Mouse (Mus musculus) neural tube, embryonic 14.5 days (tissue): ENCODE measurements at regions not wholly inside any gene's neighbourhood (a gene's known extent, or its start where the extent isn't known, plus 50 kb on each side); places are given as distances from the start of the nearest gene placed in this dataset.

ENCODE experiments used
- ATAC-seq: fragments of 200-750 bp; cut with Nextera tagmentation; 2 replicates; pipeline ENCODE4 v1.8.0; 2017; ENCODE audit warnings: low read depth, mild to moderate bottlenecking, moderate TSS enrichment, moderate library complexity
- H3K27ac ChIP-seq: fragments of 300-500 bp; sonication (generic); 2 replicates; pipeline ENCODE4 v1.5.1; 2014; ENCODE audit warnings: low read depth, mild to moderate bottlenecking, control low read depth, low read length, moderate library complexity, mixed read lengths
- H3K27me3 ChIP-seq: fragments of 300-500 bp; sonication (generic); 2 replicates; pipeline ENCODE4 v1.6.1; 2014; ENCODE audit warnings: low read length; ENCODE audit not compliant: control insufficient read depth, insufficient read depth
- H3K36me3 ChIP-seq: fragments of 300-500 bp; sonication (generic); 2 replicates; pipeline ENCODE4 v1.6.1; 2014; ENCODE audit warnings: low read length, mixed read lengths; ENCODE audit not compliant: control insufficient read depth, insufficient read depth
- H3K4me1 ChIP-seq: fragments of 300-500 bp; sonication (generic); 2 replicates; pipeline ENCODE4 v1.6.1; 2014; ENCODE audit warnings: low read length; ENCODE audit not compliant: control insufficient read depth, insufficient read depth
- H3K4me2 ChIP-seq: fragments of 300-500 bp; sonication (generic); 2 replicates; pipeline ENCODE4 v1.6.1; 2014; ENCODE audit warnings: mild to moderate bottlenecking, low read depth, low read length, control low read depth
- H3K4me3 ChIP-seq: fragments of 300-500 bp; sonication (generic); 2 replicates; pipeline ENCODE4 v1.5.1; 2014; ENCODE audit warnings: low read depth, low read length, control low read depth, mixed read lengths
- H3K9ac ChIP-seq: fragments of 300-500 bp; sonication (generic); replicated peaks from 2 replicates; pipeline ENCODE4 v1.6.1; 2014; ENCODE audit warnings: low read depth, mild to moderate bottlenecking, control low read depth, low read length, mixed read lengths
- H3K9me3 ChIP-seq: fragments of 300-500 bp; sonication (generic); 2 replicates; pipeline ENCODE4 v1.6.1; 2016; ENCODE audit warnings: low read length; ENCODE audit not compliant: control insufficient read depth
- WGBS: fragments of 180-500 bp; shearing (Covaris S2); extraction: QIAGEN DNeasy Blood & Tissue Kit; methylation state at CpG from one replicate; pipeline ENCODE4 v1.1.7; 2014; 5-methylcytosine and 5-hydroxymethylcytosine counted together

DNA sequence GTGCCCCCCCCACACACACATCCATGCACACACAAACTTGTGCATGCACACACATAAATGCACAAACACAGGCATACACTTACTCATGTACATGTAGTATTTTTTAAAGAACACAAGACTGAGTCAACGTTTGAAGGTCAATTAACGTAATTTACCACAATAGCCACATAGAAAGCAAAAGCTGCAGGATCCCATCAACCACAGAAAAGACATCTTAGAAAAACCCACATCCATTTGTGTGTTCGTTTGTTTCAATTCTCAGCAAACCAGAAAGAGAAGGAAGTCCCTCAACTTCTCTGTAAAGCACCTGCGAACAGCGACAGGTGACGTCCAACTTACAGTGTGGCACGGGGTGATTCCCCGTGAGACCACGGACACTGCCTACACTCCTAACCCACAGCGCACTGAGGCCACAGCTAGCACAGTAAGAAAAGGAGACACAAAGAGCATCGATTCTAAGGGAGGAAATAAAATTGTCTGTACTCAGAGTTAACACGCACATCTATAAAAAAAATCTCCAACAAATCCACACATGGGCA is 53.8 kb downstream of the Dio3 start:
- no peak overlapping the region for H3K4me3 ChIP-seq
- H3K27me3 ChIP-seq: no peaks in the 10 kb centered on the region
- H3K9me3 ChIP-seq: peaks cover 2% of the 10 kb centered on the region; the same call in 1 of the 2 replicates
- no peak overlapping the region for H3K4me2 ChIP-seq
- no peak overlapping the region for H3K9ac ChIP-seq
- no peaks in the 10 kb centered on the region for H3K36me3 ChIP-seq
- no peak overlapping the region for H3K27ac ChIP-seq
- 92% methylated on average over 12 of the region's 12 CpGs for WGBS
- H3K4me1 ChIP-seq: no peaks in the 10 kb centered on the region
- no peak for ATAC-seq

- Histone ChIP-seq H3K27me3 (no peaks in the 10 kb centered on the region), H3K4me1 (no peaks in the 10 kb centered on the region), H3K27ac (no peak overlapping the region), H3K4me2 (no peak overlapping the region), H3K9me3 (peaks cover 2% of the 10 kb centered on the region; the same call in 1 of the 2 replicates), H3K4me3 (no peak overlapping the region), H3K9ac (no peak overlapping the region), H3K36me3 (no peaks in the 10 kb centered on the region)
- no peak for ATAC-seq
- WGBS: 71% methylated on average over 2 of the region's 2 CpGs
Observed at GRCm38 (mm10) chr12:110334609-110335008, 55.7 kb downstream of the Dio3 start.

DNA sequence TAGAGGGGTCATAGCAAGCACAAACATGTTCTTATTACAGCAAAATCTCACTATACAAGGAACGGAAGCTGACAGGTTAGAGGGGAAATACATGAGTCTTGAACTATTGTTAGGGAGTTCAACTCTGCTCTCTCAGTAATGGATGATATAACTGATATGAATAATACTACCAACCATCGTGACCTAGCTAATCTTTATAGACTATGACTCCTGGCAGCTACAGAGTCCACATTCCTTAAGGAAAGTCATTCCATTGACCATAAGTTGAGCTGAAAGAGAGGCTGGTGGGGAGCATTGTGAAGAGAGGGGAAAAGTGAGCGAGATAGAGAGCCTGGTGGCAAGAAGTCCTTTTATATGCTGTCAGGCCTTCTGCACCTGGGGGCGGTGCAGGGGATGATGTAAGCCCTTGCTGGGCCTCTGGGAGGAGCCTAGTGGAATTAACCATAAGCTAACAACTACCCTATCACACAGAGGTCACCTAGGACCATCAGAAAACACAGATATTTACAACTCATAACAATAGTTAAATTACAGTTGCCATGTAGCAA is 65.5 kb downstream of the Dio3 start:
- Histone ChIP-seq H3K9ac (no peak overlapping the region), H3K4me2 (no peak overlapping the region), H3K9me3 (no peaks in the 10 kb centered on the region), H3K4me1 (no peaks in the 10 kb centered on the region), H3K27me3 (no peaks in the 10 kb centered on the region), H3K4me3 (no peak overlapping the region), H3K36me3 (no peaks in the 10 kb centered on the region), H3K27ac (no peak overlapping the region)
- 86% methylated on average over 4 of the region's 4 CpGs for WGBS
- ATAC-seq: no peak

GRCm38 (mm10) chr12:110349621-110350020 is 70.8 kb downstream of the Dio3 start:
- H3K4me2 ChIP-seq: no peak overlapping the region
- no peaks in the 10 kb centered on the region for H3K9me3 ChIP-seq
- no peak for ATAC-seq
- no peaks in the 10 kb centered on the region for H3K4me1 ChIP-seq
- no peak overlapping the region for H3K9ac ChIP-seq
- H3K36me3 ChIP-seq: no peaks in the 10 kb centered on the region
- H3K27ac ChIP-seq: no peak overlapping the region
- WGBS: 80% methylated on average over 1 of the region's 1 CpGs
- H3K4me3 ChIP-seq: no peak overlapping the region
- H3K27me3 ChIP-seq: no peaks in the 10 kb centered on the region

- ATAC-seq: no peak
- H3K4me1 ChIP-seq: no peaks in the 10 kb centered on the region
- no peaks in the 10 kb centered on the region for H3K9me3 ChIP-seq
- H3K4me2 ChIP-seq: no peak overlapping the region
- H3K9ac ChIP-seq: no peak overlapping the region
- no peaks in the 10 kb centered on the region for H3K36me3 ChIP-seq
- no peak overlapping the region for H3K4me3 ChIP-seq
- H3K27me3 ChIP-seq: no peaks in the 10 kb centered on the region
- WGBS: 78% methylated on average over 6 of the region's 6 CpGs
- no peak overlapping the region for H3K27ac ChIP-seq
Observed at GRCm38 (mm10) chr12:110355851-110356250, 77.0 kb downstream of the Dio3 start.

DNA sequence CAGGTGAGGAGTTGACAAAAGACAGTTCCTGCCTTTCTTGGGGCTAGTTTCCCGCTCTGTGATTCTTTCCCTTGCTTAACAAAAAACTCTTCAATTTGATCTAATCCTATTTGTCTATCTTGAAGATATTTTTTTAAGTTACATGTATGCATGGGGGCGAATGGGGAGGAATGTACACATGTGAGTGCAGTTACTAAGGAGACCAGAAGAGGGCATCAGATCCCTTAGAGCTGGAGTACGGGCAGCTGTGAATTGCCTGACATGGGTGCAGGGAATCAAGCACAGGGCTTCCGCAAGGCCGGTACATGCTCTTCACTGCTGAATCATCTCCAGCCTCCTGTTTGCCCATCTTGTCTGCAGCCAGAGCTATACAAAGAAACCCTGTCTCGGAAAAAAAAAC is 79.8 kb upstream of the Ppp2r5c start:
- Histone ChIP-seq H3K4me2 (no peak overlapping the region), H3K4me1 (no peaks in the 10 kb centered on the region), H3K4me3 (no peak overlapping the region), H3K27ac (no peak overlapping the region), H3K9me3 (no peaks in the 10 kb centered on the region), H3K27me3 (no peaks in the 10 kb centered on the region), H3K36me3 (no peaks in the 10 kb centered on the region), H3K9ac (no peak overlapping the region)
- 94% methylated on average over 6 of the region's 6 CpGs for WGBS
- ATAC-seq: no peak

DNA sequence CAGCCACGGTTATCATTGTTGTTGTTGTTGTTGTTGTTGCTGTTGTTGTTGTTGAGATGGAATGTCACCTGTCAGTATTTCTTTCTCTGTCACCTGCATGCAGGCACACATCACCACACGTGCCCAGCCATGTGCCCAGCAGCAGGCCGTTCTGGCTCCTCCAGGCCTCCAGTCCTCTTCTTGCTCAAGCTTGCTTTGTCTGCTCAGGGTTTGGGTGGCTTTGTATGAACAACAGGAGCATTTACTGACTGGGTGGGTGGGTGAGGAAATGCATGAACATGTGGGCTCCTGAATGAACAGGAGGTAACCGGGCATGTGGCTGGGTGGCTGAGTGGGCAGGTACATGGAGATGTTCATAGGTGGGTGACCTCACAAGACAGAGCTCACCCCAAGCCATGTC is 79.1 kb upstream of the Ppp2r5c start:
- H3K9ac ChIP-seq: no peak overlapping the region
- no peaks in the 10 kb centered on the region for H3K36me3 ChIP-seq
- no peak overlapping the region for H3K27ac ChIP-seq
- no peak overlapping the region for H3K4me3 ChIP-seq
- no peak overlapping the region for H3K4me2 ChIP-seq
- no peaks in the 10 kb centered on the region for H3K27me3 ChIP-seq
- H3K4me1 ChIP-seq: 0 out of 2 replicates have a peak, but pooled peaks cover 2% of the 10 kb centered on the region
- H3K9me3 ChIP-seq: no peaks in the 10 kb centered on the region
- 95% methylated on average over 4 of the region's 4 CpGs for WGBS
- ATAC-seq: no peak

DNA sequence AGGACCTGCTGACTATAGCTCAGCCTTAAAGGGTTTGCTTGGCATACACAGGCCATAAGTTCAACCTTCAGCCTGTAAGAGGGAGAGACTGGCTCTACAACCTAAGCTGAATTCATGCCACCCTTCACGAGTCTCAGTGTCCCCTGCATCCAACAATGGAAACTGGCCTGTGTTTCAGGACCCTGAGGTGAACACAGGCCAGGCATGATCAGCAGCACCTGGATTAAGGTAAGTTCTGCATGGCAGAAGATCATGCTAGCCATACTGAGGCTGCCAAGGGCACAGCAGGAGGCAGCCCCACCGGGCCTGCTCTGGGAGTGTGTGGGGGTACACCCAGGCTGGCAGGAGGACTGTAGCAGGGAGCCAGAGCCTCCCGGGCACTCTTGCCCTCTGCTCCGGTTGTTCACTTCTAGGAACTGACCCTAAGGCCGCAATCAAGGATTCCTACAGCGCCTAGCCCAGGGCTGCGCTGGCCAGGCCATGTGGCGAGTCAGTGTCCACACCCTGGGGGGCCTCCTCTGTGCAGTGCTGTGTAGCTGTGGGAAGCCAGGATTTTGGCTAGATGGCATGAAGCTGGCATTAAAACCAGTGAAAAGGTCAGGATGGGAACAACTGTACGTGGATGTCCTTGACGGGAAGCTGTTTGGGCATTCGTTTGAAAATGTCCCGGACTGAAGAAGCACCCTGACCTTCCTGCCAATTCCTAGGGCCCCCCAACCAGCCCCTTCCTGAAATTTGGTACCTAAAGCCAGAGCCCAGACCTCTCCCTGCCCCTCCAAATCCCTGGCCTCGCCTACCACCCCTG is 74.8 kb upstream of the Ppp2r5c start:
- ATAC-seq: no peak
- Histone ChIP-seq H3K36me3 (no peaks in the 10 kb centered on the region), H3K4me2 (no peak overlapping the region), H3K9ac (no peak overlapping the region), H3K4me3 (no peak overlapping the region), H3K4me1 (0 out of 2 replicates have a peak, but pooled peaks cover 5% of the 10 kb centered on the region), H3K27ac (no peak overlapping the region), H3K9me3 (no peaks in the 10 kb centered on the region), H3K27me3 (0 out of 2 replicates have a peak, but pooled peaks cover 3% of the 10 kb centered on the region)
- WGBS: 74% methylated on average over 13 of the region's 13 CpGs

GRCm38 (mm10) chr12:110372986-110373385 is 73.9 kb upstream of the Ppp2r5c start:
- Histone ChIP-seq H3K9ac (no peak overlapping the region), H3K9me3 (no peaks in the 10 kb centered on the region), H3K4me2 (peak overlapping the region; percentile 26; the same call in 1 of the 2 replicates), H3K27me3 (0 out of 2 replicates have a peak, but pooled peaks cover 3% of the 10 kb centered on the region), H3K36me3 (no peaks in the 10 kb centered on the region), H3K4me1 (0 out of 2 replicates have a peak, but pooled peaks cover 5% of the 10 kb centered on the region), H3K4me3 (no peak overlapping the region), H3K27ac (no peak overlapping the region)
- 0 out of 2 replicates have a peak, but pooled peaks have one; percentile 29 for ATAC-seq
- WGBS: 35% methylated on average over 9 of the region's 9 CpGs
